Comparison of ENCODE assay signal across 22 mouse cellular contexts in the genomic region with DNA sequence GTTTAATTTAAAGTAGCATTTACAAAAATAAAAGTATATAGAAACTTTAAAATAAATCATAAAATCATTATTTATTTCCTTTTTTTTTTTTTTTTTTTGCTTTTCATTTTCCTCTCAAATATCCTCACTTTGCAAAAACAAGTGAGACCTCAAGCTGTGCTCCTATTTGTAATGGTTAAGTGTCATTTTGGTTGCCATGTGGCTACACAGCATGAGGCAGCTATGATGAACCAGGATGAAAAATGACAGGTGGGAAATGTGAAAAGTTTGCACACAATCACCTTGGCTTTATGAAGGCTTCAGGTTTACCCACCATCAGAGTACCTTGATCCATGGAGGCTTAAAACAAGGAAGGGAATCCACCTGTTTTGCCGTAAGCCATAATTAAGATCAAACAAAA.
"Had no signal": no experiment of that assay in that cellular context is flagged by ENCODE, and none has a peak within 500 bp of the region (broad histone marks: within the 10 kb centered on the region; RNA-seq: fewer than 3 reads in every experiment).

No protein-coding gene starts in this region.

- H3K4me1 ChIP-seq: limb, embryonic 12.5 days; limb, embryonic 15.5 days; lung, embryonic 15.5 days; megakaryocyte, embryonic 14.5 days; midbrain, embryonic 10.5 days; midbrain, embryonic 13.5 days; neural tube, embryonic 12.5 days; neural tube, embryonic 15.5 days; stomach, embryonic 15.5 days had no signal

- DNase-seq: kidney, postnatal 25 days; layer of hippocampus, adult 9-11 months; lung, adult 18-20 months; lung, postnatal 10 days; lung, postnatal 36 days; right cerebral cortex, adult 18-20 months; right cerebral cortex, postnatal 25 days; spleen, adult 18-20 months; thymus, postnatal 25 days had no signal

- H3K4me3 ChIP-seq: layer of hippocampus, adult 2 months; left cerebral cortex, adult 2 months; limb, embryonic 12.5 days; limb, embryonic 15.5 days; lung, embryonic 15.5 days; megakaryocyte, embryonic 14.5 days; midbrain, embryonic 10.5 days; midbrain, embryonic 13.5 days; neural tube, embryonic 12.5 days; neural tube, embryonic 15.5 days; stomach, embryonic 15.5 days had no signal

- H3K27me3 ChIP-seq: limb, embryonic 12.5 days; limb, embryonic 15.5 days; lung, embryonic 15.5 days; megakaryocyte, embryonic 14.5 days; midbrain, embryonic 13.5 days; neural tube, embryonic 12.5 days; neural tube, embryonic 15.5 days; stomach, embryonic 15.5 days had no signal

- H3K27ac ChIP-seq: kidney, postnatal 0 days; layer of hippocampus, adult 2 months; left cerebral cortex, adult 2 months; limb, embryonic 12.5 days; limb, embryonic 15.5 days; liver, embryonic 14.5 days; lung, embryonic 15.5 days; midbrain, embryonic 10.5 days; midbrain, embryonic 13.5 days; neural tube, embryonic 12.5 days; neural tube, embryonic 15.5 days; stomach, embryonic 15.5 days had no signal
